Mouse (Mus musculus) cerebellum, adult 2 months (tissue): ENCODE results near the gene Gabrg2. TPM values are rescaled to one million over a fixed set of nuclear protein-coding genes. Genes with fewer than 3 reads are reported as not detected.

Experiments used
- DNase-seq, 2 experiments: peaks; one replicate each; pipeline ENCODE4 v3.0.0; 2021
- H3K27ac ChIP-seq: fragments of 200-500 bp; 2 replicates; pipeline ENCODE4 v1.5.1; 2012; ENCODE audit warnings: low read length, control low read depth, inconsistent platforms; ENCODE audit not compliant: insufficient read depth
- H3K27me3 ChIP-seq: fragments of 200-500 bp; 2 replicates; pipeline ENCODE4 v1.6.1; 2012; ENCODE audit warnings: inconsistent platforms, mild to moderate bottlenecking, low read length, moderate library complexity; ENCODE audit not compliant: control insufficient read depth, insufficient read depth
- H3K4me1 ChIP-seq: fragments of 200-500 bp; 2 replicates; pipeline ENCODE4 v1.6.1; 2011; ENCODE audit warnings: low read length; ENCODE audit not compliant: control insufficient read depth, insufficient read depth
- H3K4me3 ChIP-seq: fragments of 200-500 bp; replicated peaks from 2 replicates; pipeline ENCODE3; 2011; ENCODE audit warnings: mild to moderate bottlenecking, low read depth, low read length, control low read depth; ENCODE audit not compliant: insufficient read depth
- CTCF ChIP-seq: fragments of 200-500 bp; IDR thresholded peaks from 2 replicates; pipeline ENCODE4 v1.5.1; 2011; ENCODE audit warnings: low read depth, mild to moderate bottlenecking, control low read depth, low read length, moderate library complexity, borderline replicate concordance; ENCODE audit not compliant: insufficient read depth
- POLR2A ChIP-seq: fragments of 200-500 bp; IDR thresholded peaks from 2 replicates; pipeline ENCODE4 v1.6.1; 2011; ENCODE audit warnings: low read length, control low read depth, borderline replicate concordance; ENCODE audit not compliant: insufficient read depth
- WGBS: fragments of 180-500 bp; shearing (Covaris S2); methylation state at CpG from one replicate; pipeline ENCODE4 v1.1.7; 2018; 5-methylcytosine and 5-hydroxymethylcytosine counted together
- polyA plus RNA-seq: library from polyadenylated mRNA; depleted of rRNA; stranded (reverse); fragments of >200 nt; gene quantifications from 2 replicates; pipeline ENCODE4 v1.2.3, GENCODE M21; 2012; rRNA removed

Gabrg2 gene
- polyA plus RNA-seq, 1 experiment: 128 TPM

- Histone ChIP-seq H3K27me3 (no peaks in the 10 kb centered on the region), H3K27ac (no peak overlapping the region), H3K4me3 (no peak overlapping the region), H3K4me1 (no peaks in the 10 kb centered on the region)
- WGBS: 39% methylated on average over 5 of the region's 5 CpGs
- peak; percentile 34 to 68 for DNase-seq
- TF ChIP-seq CTCF (no peak), POLR2A (no peak)
Measured at GRCm38 (mm10) chr11:41945471-41945870, 55.2 kb downstream of the Gabrg2 start.

- no peaks in the 10 kb centered on the region for H3K27me3 ChIP-seq
- H3K27ac ChIP-seq: no peak overlapping the region
- H3K4me3 ChIP-seq: no peak overlapping the region
- WGBS: 58% methylated on average over 2 of the region's 2 CpGs
- TF ChIP-seq CTCF: no peak
- TF ChIP-seq POLR2A: no peak
- peak in 1 of 2 experiments; percentile 4 for DNase-seq
- H3K4me1 ChIP-seq: no peaks in the 10 kb centered on the region
Measured at GRCm38 (mm10) chr11:41937979-41938378, 62.7 kb downstream of the Gabrg2 start.

- no peak for TF ChIP-seq POLR2A
- Histone ChIP-seq H3K4me3 (no peak overlapping the region), H3K27me3 (no peaks in the 10 kb centered on the region), H3K27ac (no peak overlapping the region), H3K4me1 (no peaks in the 10 kb centered on the region)
- no peak for DNase-seq
Measured at GRCm38 (mm10) chr11:41918864-41919263, 81.8 kb downstream of the Gabrg2 start.

GRCm38 (mm10) chr11:41914066-41914465 lies 86.6 kb downstream of the Gabrg2 start:
- no peaks in the 10 kb centered on the region for H3K27me3 ChIP-seq
- no peaks in the 10 kb centered on the region for H3K4me1 ChIP-seq
- TF ChIP-seq CTCF (no peak), POLR2A (no peak)
- H3K27ac ChIP-seq: no peak overlapping the region
- 72% methylated on average over 6 of the region's 6 CpGs for WGBS
- no peak overlapping the region for H3K4me3 ChIP-seq
- DNase-seq: no peak

GRCm38 (mm10) chr11:41903661-41904060 lies 97.0 kb downstream of the Gabrg2 start:
- TF ChIP-seq CTCF (no peak), POLR2A (no peak)
- no peak overlapping the region for H3K4me3 ChIP-seq
- WGBS: 18% methylated on average over 2 of the region's 2 CpGs
- H3K27me3 ChIP-seq: no peaks in the 10 kb centered on the region
- H3K27ac ChIP-seq: no peak overlapping the region
- H3K4me1 ChIP-seq: no peaks in the 10 kb centered on the region
- peak in 1 of 2 experiments; percentile 48 for DNase-seq

Other genes starting within 250 kb of the Gabrg2 start
- 283 and 316 TPM in 2 replicates for gene Gabra1, start 182.1 kb upstream of the Gabrg2 start, polyA plus RNA-seq